Mouse (Mus musculus) myocyte (in vitro differentiated cells): ENCODE data around the gene Sync.

ENCODE experiments used
- CEBPB ChIP-seq: IDR thresholded peaks from 2 replicates; pipeline ENCODE4 v1.6.1; 2011; ENCODE audit warnings: mild to moderate bottlenecking, moderate library complexity; ENCODE audit not compliant: poor library complexity, insufficient read depth, severe bottlenecking
- E2F4 ChIP-seq: IDR thresholded peaks from one replicate; pipeline ENCODE4 v1.6.1; 2011; ENCODE audit warnings: mild to moderate bottlenecking, control low read depth, moderate library complexity; ENCODE audit not compliant: insufficient read depth
- MAX ChIP-seq: IDR thresholded peaks from one replicate; pipeline ENCODE4 v1.6.1; 2011; ENCODE audit warnings: low read depth, mild to moderate bottlenecking, control low read depth
- POLR2A ChIP-seq: IDR thresholded peaks from one replicate; pipeline ENCODE4 v1.6.1; 2011; ENCODE audit warnings: low read depth, mild to moderate bottlenecking, control low read depth, moderate library complexity; ENCODE audit not compliant: insufficient read length
- POLR2AphosphoS2 ChIP-seq: IDR thresholded peaks from one replicate; pipeline ENCODE4 v1.6.1; 2011; ENCODE audit warnings: low read depth, control low read depth; ENCODE audit not compliant: insufficient read length
- USF1 ChIP-seq: IDR thresholded peaks from one replicate; pipeline ENCODE4 v1.6.1; 2011; ENCODE audit warnings: low read depth, mild to moderate bottlenecking, control low read depth, moderate library complexity

- no peak for TF ChIP-seq POLR2A
- no peak for TF ChIP-seq USF1
- no peak for TF ChIP-seq E2F4
- no peak for TF ChIP-seq MAX
- no peak for TF ChIP-seq CEBPB
- no peak for TF ChIP-seq POLR2AphosphoS2
These were observed 65.8 kb downstream of the Sync start for GRCm38 (mm10) chr4:129353176-129353575.
